Mouse (Mus musculus): ENCODE measurements around the gene Pspc1. TPM values are rescaled to one million over a fixed set of nuclear protein-coding genes. Genes with fewer than 3 reads are reported as not detected.

Gene Pspc1
- polyA plus RNA-seq, 1 experiment from 2014 or later = 26.0 TPM

DNA sequence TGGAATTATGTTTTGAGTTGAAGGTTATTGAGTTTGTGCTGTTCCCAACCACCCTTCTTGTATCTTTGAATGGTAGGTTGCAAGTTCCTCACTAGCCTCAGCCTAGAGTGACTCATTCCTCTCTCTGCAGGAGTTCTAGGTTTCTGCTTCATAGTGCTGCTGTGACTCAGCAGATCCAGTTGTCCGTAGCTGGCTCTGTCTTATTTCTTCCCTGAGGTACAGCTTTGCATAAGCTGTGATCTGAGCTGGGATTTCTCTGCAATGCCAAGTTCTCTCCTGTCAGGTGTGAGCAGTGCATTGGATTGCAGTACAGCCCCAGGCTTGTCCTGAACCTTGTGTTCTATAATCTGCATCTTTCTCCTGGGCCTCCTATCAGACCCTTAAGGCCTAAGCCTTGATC, 88.3 kb downstream of the Pspc1 start:
- H3K4me1 ChIP-seq = no peaks in the 10 kb centered on the region
- no peaks in the 10 kb centered on the region for H3K9me3 ChIP-seq
- 82% methylated on average over 1 of the region's 1 CpGs for WGBS
- H3K36me3 ChIP-seq = peaks cover 80% of the 10 kb centered on the region
- ATAC-seq (ENCODE audit: borderline replicate concordance, extremely low read depth, low FRiP score, low TSS enrichment) = no peak
- no peak overlapping the region for H3K9ac ChIP-seq
- no peak overlapping the region for H3K4me2 ChIP-seq
- no peak overlapping the region for H3K27ac ChIP-seq
- H3K4me3 ChIP-seq = no peak overlapping the region
- no peaks in the 10 kb centered on the region for H3K27me3 ChIP-seq

DNA sequence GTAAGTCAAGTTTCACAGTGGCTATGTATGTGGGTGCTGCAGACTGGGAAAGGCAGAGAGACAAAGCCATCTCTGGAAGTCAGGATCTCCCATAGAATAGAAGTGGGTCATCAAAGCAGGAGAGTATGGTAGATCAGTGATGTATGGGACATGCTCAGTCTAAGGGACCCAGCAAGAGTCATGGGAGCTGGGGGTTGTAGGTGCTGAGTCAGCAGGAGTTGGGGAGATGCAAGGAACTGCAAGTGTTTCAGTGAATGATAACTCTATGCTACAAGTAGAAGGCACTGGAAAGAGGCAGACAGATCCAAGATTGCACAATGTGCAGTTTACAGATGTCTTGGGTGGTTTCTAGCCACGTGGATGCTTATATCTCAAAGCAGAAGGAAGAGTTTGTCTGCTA, 89.0 kb downstream of the Pspc1 start:
- H3K36me3 ChIP-seq = peaks cover 80% of the 10 kb centered on the region
- WGBS = 84% methylated on average over 1 of the region's 1 CpGs
- no peaks in the 10 kb centered on the region for H3K4me1 ChIP-seq

DNA sequence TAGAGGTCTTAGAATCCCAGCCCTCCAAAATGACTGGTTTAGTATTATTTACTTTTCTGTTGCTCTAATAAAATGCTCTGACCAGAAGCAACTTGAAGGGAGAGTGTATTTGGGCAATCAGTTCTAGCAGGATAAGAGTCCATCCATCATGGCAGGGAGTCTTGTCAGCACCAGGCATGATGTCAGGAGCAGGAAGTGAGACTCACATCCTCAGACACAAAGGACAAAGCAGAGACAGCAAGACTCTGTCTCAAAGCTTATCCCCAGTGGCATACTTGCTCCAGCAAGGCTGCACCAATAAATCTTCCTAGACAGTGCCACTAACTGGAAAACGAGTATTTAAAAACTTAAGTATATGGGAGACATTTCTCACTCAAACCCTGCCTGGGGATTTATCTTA, 92.7 kb downstream of the Pspc1 start:
- Histone ChIP-seq H3K27me3 (no peaks in the 10 kb centered on the region), H3K36me3 (peaks cover 77% of the 10 kb centered on the region), H3K4me1 (no peaks in the 10 kb centered on the region), H3K9ac (no peak overlapping the region), H3K27ac (no peak overlapping the region), H3K9me3 (no peaks in the 10 kb centered on the region), H3K4me3 (no peak overlapping the region), H3K4me2 (no peak overlapping the region)
- WGBS = 31% methylated on average over 1 of the region's 1 CpGs
- no peak for ATAC-seq (ENCODE audit: borderline replicate concordance, extremely low read depth, low FRiP score, low TSS enrichment)

More for the DNA sequence above, 89.0 kb downstream of the Pspc1 start:
- Histone ChIP-seq H3K9me3 (no peaks in the 10 kb centered on the region), H3K9ac (no peak overlapping the region), H3K4me3 (no peak overlapping the region), H3K27ac (no peak overlapping the region), H3K4me2 (no peak overlapping the region), H3K27me3 (no peaks in the 10 kb centered on the region)
- ATAC-seq (ENCODE audit: borderline replicate concordance, extremely low read depth, low FRiP score, low TSS enrichment) = no peak

Other genes with a start within 250 kb of the Pspc1 start
- gene Cenpj, start 202.9 kb downstream of the Pspc1 start, polyA plus RNA-seq (2015; fragmentation: Nextera tagmentation; extraction: Ambion mirVana) = 11.7 and 13.0 TPM in 2 replicates
- 4.2 and 5.0 TPM in 2 replicates for gene Parp4, start 202.7 kb downstream of the Pspc1 start, polyA plus RNA-seq (2015; fragmentation: Nextera tagmentation; extraction: Ambion mirVana)
- 23.3 and 26.4 TPM in 2 replicates for gene Mphosph8, start 110.1 kb downstream of the Pspc1 start, polyA plus RNA-seq (2015; fragmentation: Nextera tagmentation; extraction: Ambion mirVana)
- 24.6 and 26.3 TPM in 2 replicates for gene Zmym5, start 33.4 kb upstream of the Pspc1 start, polyA plus RNA-seq (2015; fragmentation: Nextera tagmentation; extraction: Ambion mirVana)
- 39.1 and 41.0 TPM in 2 replicates for gene Zmym2, start 108.3 kb upstream of the Pspc1 start, polyA plus RNA-seq (2015; fragmentation: Nextera tagmentation; extraction: Ambion mirVana)

Measured in lung, embryonic 15.5 days (tissue).